Mouse (Mus musculus) WW6 (cell line): Measurements from ENCODE around the gene Adarb2.

Source experiments
- DNase-seq: peaks from one replicate; pipeline ENCODE4 v3.0.0-alpha.2; 2013; ENCODE audit warnings: low read depth, low spot score

The Adarb2 gene

DNA sequence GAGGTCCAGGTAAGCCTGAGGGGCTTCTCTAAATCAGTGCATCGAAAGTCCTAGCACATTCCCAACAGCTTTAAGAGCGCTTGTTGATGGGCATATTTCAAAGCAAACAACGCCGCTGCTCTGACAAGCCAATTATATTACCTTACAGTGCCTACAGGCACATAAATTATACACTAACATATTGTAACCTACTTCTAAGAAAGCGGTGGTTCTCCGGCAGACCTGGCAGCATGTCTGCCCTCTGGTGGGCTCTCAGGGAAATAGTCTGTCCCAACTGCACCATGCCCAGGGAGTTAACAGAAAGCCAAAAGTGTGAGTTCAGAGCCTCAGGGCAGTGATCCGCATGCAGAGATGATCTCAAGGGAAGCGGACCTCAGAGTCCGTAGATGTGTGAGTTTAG is 582.5 kb downstream of the Adarb2 start:
- DNase-seq: peak; percentile 26

DNA sequence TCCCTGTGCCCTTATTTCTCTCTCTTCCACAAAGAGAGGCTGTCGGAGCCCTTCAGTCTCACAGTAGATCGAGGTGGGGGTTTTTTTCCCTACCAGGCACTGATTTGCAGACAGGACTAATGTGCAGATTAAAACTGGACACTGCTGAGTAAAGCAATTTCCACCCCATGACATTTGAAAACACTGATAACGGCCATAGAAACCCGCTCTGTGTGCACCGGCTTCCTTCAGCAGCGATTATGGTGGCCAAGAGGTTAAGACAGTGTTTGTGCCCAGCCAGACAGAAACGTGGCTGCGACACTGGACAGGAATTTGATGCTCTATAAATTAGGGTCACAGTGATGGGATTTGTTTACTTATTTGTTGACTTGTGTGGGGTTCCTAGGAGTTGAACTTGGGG is 590.6 kb downstream of the Adarb2 start:
- DNase-seq: no peak

DNA sequence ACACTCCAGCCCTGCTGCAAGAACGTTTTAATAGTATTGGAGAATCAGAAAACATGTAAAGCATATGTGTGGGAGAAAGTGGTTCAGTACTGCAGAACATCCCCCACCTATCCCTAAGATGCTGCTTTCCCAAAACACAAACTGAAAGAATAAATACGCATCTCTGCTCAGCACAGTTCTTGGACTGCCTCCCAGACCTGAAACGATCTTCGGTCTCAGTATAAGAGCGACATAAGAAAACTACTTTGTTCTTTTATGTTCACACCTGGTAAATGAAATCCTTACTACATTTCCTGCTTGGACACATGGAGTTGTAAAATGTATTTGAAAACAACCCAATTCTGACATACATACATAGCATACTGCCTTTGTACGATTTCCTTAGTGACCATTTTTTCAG is 597.9 kb downstream of the Adarb2 start:
- DNase-seq: no peak

DNA sequence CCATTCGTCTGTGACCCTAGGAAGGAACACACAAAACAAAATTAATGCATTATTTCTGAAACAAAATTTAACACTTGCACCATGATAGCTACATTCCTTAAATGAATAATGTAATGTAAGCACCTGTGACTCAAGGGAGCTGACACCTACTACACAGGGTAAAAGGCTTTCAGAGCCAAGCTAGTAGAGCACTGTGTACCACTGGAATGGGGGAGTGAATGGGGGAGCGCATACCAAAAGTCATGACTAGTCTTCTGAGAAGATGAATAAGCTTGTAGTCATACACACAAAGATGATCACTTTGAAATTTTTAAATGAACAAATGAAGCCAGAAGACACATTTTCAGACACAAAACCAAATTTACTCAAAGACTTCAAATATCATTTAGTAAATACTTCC is 603.3 kb downstream of the Adarb2 start:
- DNase-seq: no peak
